Mouse (Mus musculus): ENCODE data around the gene Mpc1. TPM values are rescaled to one million over a fixed set of nuclear protein-coding genes. Genes with fewer than 3 reads are reported as not detected.

Mpc1 gene
- polyA plus RNA-seq, 1 experiment from 2014 or later = 343 TPM

DNA sequence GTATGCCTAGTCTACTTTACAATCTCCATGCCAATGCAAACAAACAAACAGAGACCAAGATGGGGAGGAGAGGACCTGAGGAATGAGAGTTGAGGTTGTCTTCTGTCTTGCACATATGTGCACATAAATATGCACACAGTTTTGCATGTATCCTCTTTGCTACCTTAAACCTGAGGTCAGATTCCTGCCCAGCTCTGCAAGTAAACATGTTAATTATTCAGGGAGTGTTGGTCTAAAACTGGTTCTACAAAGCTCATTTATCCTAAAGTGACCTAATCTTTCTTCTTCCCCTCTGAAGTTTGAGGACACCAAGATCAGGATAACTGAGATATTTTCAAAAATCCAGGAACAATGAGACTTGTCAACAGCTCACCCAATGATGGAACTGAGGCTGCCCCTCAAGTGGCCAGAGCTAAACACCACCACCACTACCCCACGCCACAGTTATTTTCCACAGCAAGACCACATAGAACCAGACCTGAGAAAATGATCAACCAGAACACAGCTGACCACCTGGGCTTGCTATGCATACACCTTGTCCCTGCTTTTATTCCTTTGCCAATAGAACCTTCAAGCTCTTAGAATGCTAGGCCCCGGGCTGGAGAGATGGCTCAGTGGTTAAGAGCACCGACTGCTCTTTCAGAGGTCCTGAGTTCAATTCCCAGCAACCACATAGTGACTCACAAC is 7.4 kb downstream of the Mpc1 start:
- Histone ChIP-seq H3K27me3 (replicated peaks; ENCODE audit: control insufficient read depth, insufficient read depth, low read length) (no peaks in the 10 kb centered on the region), H3K4me1 (replicated peaks; ENCODE audit: control insufficient read depth, insufficient read depth, low read length) (peaks cover 6% of the 10 kb centered on the region), H3K36me3 (ENCODE audit: control insufficient read depth, insufficient read depth) (peaks cover 8% of the 10 kb centered on the region), H3K4me2 (ENCODE audit: low read length) (no peak overlapping the region), H3K9ac (replicated peaks; ENCODE audit: low read depth, low read length) (no peak overlapping the region), H3K4me3 (replicated peaks; ENCODE audit: low read length) (no peak overlapping the region), H3K9me3 (ENCODE audit: control insufficient read depth, low read length) (no peaks in the 10 kb centered on the region), H3K27ac (ENCODE audit: low read length) (no peak overlapping the region)
- WGBS = 94% methylated on average over 3 of the region's 3 CpGs
- ATAC-seq = no peak

DNA sequence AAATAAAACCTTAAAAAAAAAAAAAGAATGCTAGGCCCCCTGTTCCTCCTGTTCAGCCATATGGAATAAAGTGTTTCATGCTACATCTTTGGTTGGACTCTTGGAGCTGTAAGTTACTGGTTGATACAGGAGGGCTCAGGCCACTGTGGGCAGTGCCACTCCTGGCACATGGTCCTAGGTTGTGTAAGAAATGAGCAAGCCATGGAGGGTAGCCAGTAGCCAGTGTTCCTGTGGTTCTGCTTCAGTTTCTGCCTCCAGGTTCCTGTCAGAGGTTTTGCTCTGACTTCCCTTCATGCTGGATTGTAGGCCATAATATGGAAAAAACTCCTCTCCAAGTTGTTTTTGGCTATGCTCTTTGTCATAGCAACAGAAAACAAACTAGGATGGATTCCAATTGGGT is 8.0 kb downstream of the Mpc1 start:
- no peak for ATAC-seq
- no peak overlapping the region for H3K9ac ChIP-seq (replicated peaks; ENCODE audit: low read depth, low read length)
- no peak overlapping the region for H3K4me2 ChIP-seq (ENCODE audit: low read length)
- peaks cover under 1% of the 10 kb centered on the region; the same call in 1 of the 2 replicates for H3K4me1 ChIP-seq (replicated peaks; ENCODE audit: control insufficient read depth, insufficient read depth, low read length)
- no peaks in the 10 kb centered on the region for H3K9me3 ChIP-seq (ENCODE audit: control insufficient read depth, low read length)
- no peaks in the 10 kb centered on the region for H3K27me3 ChIP-seq (replicated peaks; ENCODE audit: control insufficient read depth, insufficient read depth, low read length)
- no peak overlapping the region for H3K27ac ChIP-seq (ENCODE audit: low read length)
- H3K4me3 ChIP-seq (replicated peaks; ENCODE audit: low read length) = no peak overlapping the region
- H3K36me3 ChIP-seq (ENCODE audit: control insufficient read depth, insufficient read depth) = peaks cover 8% of the 10 kb centered on the region

DNA sequence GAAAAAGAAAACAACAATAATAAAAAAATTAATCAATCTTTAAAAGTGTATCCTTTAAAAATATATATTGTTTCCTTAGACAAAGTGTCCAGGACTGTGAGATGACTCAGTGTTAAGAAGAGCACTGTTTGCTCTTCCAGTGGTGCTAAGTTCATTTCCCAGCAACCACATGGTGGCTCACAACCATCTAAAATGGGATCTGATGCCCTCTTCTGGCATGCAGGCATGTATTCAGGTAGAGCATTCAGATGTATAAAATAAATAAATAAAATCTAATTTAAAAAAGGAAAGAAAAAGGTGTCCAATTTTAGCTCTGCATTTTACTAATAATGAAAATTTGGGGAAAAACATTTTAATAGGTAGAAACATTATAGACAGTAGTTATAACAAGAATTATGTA is 13.1 kb downstream of the Mpc1 start:
- H3K36me3 ChIP-seq (ENCODE audit: control insufficient read depth, insufficient read depth) = peaks cover 3% of the 10 kb centered on the region; the same call in 1 of the 2 replicates
- H3K4me1 ChIP-seq (replicated peaks; ENCODE audit: control insufficient read depth, insufficient read depth, low read length) = no peaks in the 10 kb centered on the region
- H3K9me3 ChIP-seq (ENCODE audit: control insufficient read depth, low read length) = no peaks in the 10 kb centered on the region
- no peak overlapping the region for H3K4me2 ChIP-seq (ENCODE audit: low read length)
- no peak for ATAC-seq
- no peaks in the 10 kb centered on the region for H3K27me3 ChIP-seq (replicated peaks; ENCODE audit: control insufficient read depth, insufficient read depth, low read length)
- H3K4me3 ChIP-seq (replicated peaks; ENCODE audit: low read length) = no peak overlapping the region
- no peak overlapping the region for H3K27ac ChIP-seq (ENCODE audit: low read length)
- H3K9ac ChIP-seq (replicated peaks; ENCODE audit: low read depth, low read length) = no peak overlapping the region

DNA sequence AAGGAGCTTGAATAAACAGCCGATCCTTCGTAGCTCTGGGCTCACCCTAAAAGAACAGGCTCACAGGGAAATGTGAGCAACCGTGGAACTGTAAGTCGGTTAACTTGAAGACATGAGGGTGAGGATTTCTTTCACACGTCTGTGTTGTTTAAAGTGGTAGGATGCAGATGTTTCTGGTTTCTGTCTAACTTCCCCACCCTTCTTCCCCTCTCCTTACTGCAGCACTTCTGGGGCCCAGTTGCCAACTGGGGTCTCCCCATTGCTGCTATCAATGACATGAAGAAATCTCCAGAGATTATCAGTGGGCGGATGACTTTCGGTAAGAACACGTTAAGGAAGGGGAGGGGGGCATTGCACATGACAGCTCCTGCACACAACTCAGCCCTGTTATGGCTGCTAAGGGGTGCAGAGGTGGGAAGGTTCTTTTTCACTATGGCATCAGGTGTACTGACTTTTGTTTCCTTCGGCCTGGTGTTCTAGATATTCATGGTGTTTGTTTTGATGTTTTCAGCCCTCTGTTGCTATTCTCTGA is 13.7 kb downstream of the Mpc1 start:
- no peaks in the 10 kb centered on the region for H3K27me3 ChIP-seq (replicated peaks; ENCODE audit: control insufficient read depth, insufficient read depth, low read length)
- H3K4me2 ChIP-seq (ENCODE audit: low read length) = no peak overlapping the region
- H3K9ac ChIP-seq (replicated peaks; ENCODE audit: low read depth, low read length) = no peak overlapping the region
- no peaks in the 10 kb centered on the region for H3K9me3 ChIP-seq (ENCODE audit: control insufficient read depth, low read length)
- ATAC-seq = no peak
- 87% methylated on average over 9 of the region's 9 CpGs for WGBS
- no peak overlapping the region for H3K27ac ChIP-seq (ENCODE audit: low read length)
- peaks cover 3% of the 10 kb centered on the region; the same call in 1 of the 2 replicates for H3K36me3 ChIP-seq (ENCODE audit: control insufficient read depth, insufficient read depth)
- H3K4me1 ChIP-seq (replicated peaks; ENCODE audit: control insufficient read depth, insufficient read depth, low read length) = no peaks in the 10 kb centered on the region
- no peak overlapping the region for H3K4me3 ChIP-seq (replicated peaks; ENCODE audit: low read length)

DNA sequence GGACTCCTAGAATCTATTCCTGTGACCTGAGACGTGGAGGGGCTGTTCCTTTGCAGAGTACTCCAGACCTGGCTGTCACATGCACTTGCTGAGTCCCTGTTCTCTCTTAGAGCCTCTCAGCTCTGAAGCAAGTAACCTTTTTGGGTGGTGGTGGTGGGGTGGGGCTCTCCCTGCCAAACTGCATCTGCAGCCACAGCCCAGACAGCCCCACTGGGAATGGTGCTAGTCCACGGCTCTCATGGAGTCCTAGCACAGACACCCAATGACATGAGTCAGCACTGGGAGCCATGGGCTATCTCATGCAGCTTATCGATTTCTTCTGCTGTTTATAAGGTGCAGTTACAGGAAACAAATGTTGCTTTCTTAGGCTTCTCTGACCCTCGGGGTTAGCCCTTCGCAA is 15.0 kb downstream of the Mpc1 start:
- no peak overlapping the region for H3K4me3 ChIP-seq (replicated peaks; ENCODE audit: low read length)
- H3K36me3 ChIP-seq (ENCODE audit: control insufficient read depth, insufficient read depth) = peaks cover 3% of the 10 kb centered on the region; the same call in 1 of the 2 replicates
- H3K9me3 ChIP-seq (ENCODE audit: control insufficient read depth, low read length) = no peaks in the 10 kb centered on the region
- H3K4me1 ChIP-seq (replicated peaks; ENCODE audit: control insufficient read depth, insufficient read depth, low read length) = no peaks in the 10 kb centered on the region
- no peaks in the 10 kb centered on the region for H3K27me3 ChIP-seq (replicated peaks; ENCODE audit: control insufficient read depth, insufficient read depth, low read length)
- WGBS = 89% methylated on average over 5 of the region's 5 CpGs
- no peak overlapping the region for H3K4me2 ChIP-seq (ENCODE audit: low read length)
- no peak overlapping the region for H3K27ac ChIP-seq (ENCODE audit: low read length)
- no peak for ATAC-seq
- H3K9ac ChIP-seq (replicated peaks; ENCODE audit: low read depth, low read length) = no peak overlapping the region

DNA sequence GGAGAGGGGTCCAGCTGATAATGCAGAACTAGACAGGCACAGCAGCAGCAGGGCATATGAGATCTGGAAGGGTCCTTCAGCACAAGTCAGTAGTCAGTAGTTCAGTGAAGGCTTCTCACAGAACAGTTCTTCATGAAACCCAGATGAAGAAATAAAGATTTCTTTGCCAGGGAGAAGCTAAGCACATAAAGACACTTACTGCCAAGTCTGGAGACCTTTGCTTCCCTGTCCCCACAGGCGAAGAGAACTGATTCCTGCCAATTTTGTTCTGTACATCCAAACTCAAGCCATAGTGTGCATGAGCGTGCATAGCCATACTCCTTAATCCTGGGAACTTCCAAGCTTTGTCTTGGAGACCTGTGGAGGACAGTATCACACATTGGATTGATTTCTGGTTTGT is 15.6 kb downstream of the Mpc1 start:
- ATAC-seq = no peak
- H3K36me3 ChIP-seq (ENCODE audit: control insufficient read depth, insufficient read depth) = peaks cover 3% of the 10 kb centered on the region; the same call in 1 of the 2 replicates
- H3K27me3 ChIP-seq (replicated peaks; ENCODE audit: control insufficient read depth, insufficient read depth, low read length) = no peaks in the 10 kb centered on the region
- H3K9ac ChIP-seq (replicated peaks; ENCODE audit: low read depth, low read length) = no peak overlapping the region
- WGBS = 91% methylated on average over 2 of the region's 2 CpGs
- no peak overlapping the region for H3K4me3 ChIP-seq (replicated peaks; ENCODE audit: low read length)
- H3K9me3 ChIP-seq (ENCODE audit: control insufficient read depth, low read length) = no peaks in the 10 kb centered on the region
- no peak overlapping the region for H3K27ac ChIP-seq (ENCODE audit: low read length)
- H3K4me1 ChIP-seq (replicated peaks; ENCODE audit: control insufficient read depth, insufficient read depth, low read length) = no peaks in the 10 kb centered on the region
- H3K4me2 ChIP-seq (ENCODE audit: low read length) = no peak overlapping the region

DNA sequence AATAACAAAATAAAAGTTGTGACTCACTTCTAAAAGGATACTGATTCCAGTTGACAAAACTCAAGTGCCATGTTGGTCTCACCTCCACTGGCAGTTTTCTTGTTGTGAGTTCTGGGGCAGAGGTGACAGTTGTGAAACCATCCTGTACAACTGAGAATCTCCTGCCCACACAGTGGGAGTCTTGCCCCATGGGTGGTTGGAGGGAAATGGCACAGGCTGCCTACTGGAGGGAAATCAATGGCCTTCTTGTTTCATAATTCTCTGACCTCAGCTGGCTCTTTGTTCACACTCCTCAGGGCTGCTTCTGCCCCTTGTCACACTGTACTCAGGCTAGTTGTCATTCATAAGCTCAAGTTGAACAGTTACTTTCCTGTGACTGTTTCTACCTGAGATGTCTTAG is 16.8 kb downstream of the Mpc1 start:
- Histone ChIP-seq H3K27me3 (replicated peaks; ENCODE audit: control insufficient read depth, insufficient read depth, low read length) (no peaks in the 10 kb centered on the region), H3K9me3 (ENCODE audit: control insufficient read depth, low read length) (no peaks in the 10 kb centered on the region), H3K9ac (replicated peaks; ENCODE audit: low read depth, low read length) (no peak overlapping the region), H3K4me2 (ENCODE audit: low read length) (no peak overlapping the region), H3K4me1 (replicated peaks; ENCODE audit: control insufficient read depth, insufficient read depth, low read length) (no peaks in the 10 kb centered on the region), H3K36me3 (ENCODE audit: control insufficient read depth, insufficient read depth) (peaks cover 1% of the 10 kb centered on the region; the same call in 1 of the 2 replicates), H3K4me3 (replicated peaks; ENCODE audit: low read length) (no peak overlapping the region), H3K27ac (ENCODE audit: low read length) (no peak overlapping the region)
- no peak for ATAC-seq

DNA sequence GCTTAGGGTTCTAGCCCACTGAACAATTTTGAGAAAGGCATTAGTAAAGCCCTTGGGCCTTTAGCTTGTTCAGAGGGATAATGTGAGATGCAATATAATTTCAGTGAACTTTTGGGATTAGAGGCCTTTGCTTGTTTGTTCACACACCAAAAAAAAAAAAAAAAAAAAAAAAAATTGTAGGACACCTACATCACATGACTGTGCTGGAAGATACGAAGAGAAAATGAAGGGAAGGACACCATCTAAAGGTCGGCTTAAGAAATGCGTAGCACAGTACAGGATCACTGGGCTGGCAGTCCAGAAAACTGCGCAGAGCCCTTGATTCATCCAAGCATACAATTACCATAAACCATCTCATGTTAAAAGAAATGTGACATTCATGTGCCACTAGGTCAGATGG is 18.8 kb downstream of the Mpc1 start:
- H3K9me3 ChIP-seq (ENCODE audit: control insufficient read depth, low read length) = no peaks in the 10 kb centered on the region
- no peak overlapping the region for H3K4me3 ChIP-seq (replicated peaks; ENCODE audit: low read length)
- H3K27me3 ChIP-seq (replicated peaks; ENCODE audit: control insufficient read depth, insufficient read depth, low read length) = no peaks in the 10 kb centered on the region
- no peaks in the 10 kb centered on the region for H3K4me1 ChIP-seq (replicated peaks; ENCODE audit: control insufficient read depth, insufficient read depth, low read length)
- no peak overlapping the region for H3K27ac ChIP-seq (ENCODE audit: low read length)
- H3K4me2 ChIP-seq (ENCODE audit: low read length) = no peak overlapping the region
- 72% methylated on average over 4 of the region's 4 CpGs for WGBS
- H3K36me3 ChIP-seq (ENCODE audit: control insufficient read depth, insufficient read depth) = no peaks in the 10 kb centered on the region
- no peak overlapping the region for H3K9ac ChIP-seq (replicated peaks; ENCODE audit: low read depth, low read length)
- ATAC-seq = no peak

DNA sequence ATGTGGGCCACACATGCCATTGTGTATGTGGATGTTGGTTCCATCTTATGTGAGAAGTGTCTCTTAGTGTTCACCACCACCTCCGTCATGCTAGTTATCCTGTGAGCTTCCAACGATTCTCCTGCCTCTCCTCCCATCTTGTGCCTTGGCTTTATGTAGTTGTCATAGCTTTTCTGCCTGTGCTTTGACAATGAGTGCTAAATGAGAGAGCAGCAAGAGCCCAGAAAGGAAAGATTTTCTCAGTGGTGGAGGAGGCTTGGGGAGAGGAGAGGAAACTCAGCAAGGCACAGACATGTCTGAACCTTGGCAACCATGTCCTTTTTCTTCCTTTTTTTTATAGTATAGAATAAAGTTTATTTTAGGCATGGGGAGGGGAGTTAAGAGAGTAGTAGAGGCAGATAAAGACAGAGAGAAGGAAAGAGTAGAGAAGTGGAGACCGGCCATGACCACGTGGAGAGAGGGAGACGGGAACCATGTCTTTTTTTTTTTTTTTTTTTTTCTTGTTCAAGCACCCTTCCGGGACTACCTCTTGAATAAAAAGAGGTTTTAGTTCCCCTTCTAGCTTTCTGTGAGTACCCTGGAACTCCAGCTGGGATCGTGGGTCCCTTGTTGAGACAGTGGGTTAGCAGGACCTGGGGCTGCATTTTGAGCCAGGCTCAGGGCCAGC is 20.2 kb downstream of the Mpc1 start:
- Histone ChIP-seq H3K4me1 (replicated peaks; ENCODE audit: control insufficient read depth, insufficient read depth, low read length) (no peaks in the 10 kb centered on the region), H3K9ac (replicated peaks; ENCODE audit: low read depth, low read length) (no peak overlapping the region), H3K27me3 (replicated peaks; ENCODE audit: control insufficient read depth, insufficient read depth, low read length) (no peaks in the 10 kb centered on the region), H3K9me3 (ENCODE audit: control insufficient read depth, low read length) (no peaks in the 10 kb centered on the region), H3K4me3 (replicated peaks; ENCODE audit: low read length) (no peak overlapping the region), H3K36me3 (ENCODE audit: control insufficient read depth, insufficient read depth) (no peaks in the 10 kb centered on the region), H3K27ac (ENCODE audit: low read length) (no peak overlapping the region), H3K4me2 (ENCODE audit: low read length) (no peak overlapping the region)
- WGBS = 77% methylated on average over 6 of the region's 7 CpGs
- no peak for ATAC-seq
